Mouse (Mus musculus): ENCODE measurements around the gene Zkscan17. TPM values are rescaled to one million over a fixed set of nuclear protein-coding genes. Genes with fewer than 3 reads are reported as not detected.
A peak's percentile ranks its signal among the peaks of the same experiment; 100 is the strongest.

Zkscan17 gene
- polyA plus RNA-seq, 1 experiment from 2014 or later, result 23.8 TPM

GRCm38 (mm10) chr11:59540123-59540522, 13.6 kb upstream of the Zkscan17 start:
- no peaks in the 10 kb centered on the region for H3K9me3 ChIP-seq
- no peak for ATAC-seq (ENCODE audit: low FRiP score, low read depth)
- no peak overlapping the region for H3K9ac ChIP-seq
- H3K4me1 ChIP-seq, result no peaks in the 10 kb centered on the region
- WGBS, result 87% methylated on average over 3 of the region's 3 CpGs
- no peak overlapping the region for H3K4me3 ChIP-seq
- H3K4me2 ChIP-seq (replicated peaks), result no peak overlapping the region
- H3K36me3 ChIP-seq, result no peaks in the 10 kb centered on the region
- H3K27me3 ChIP-seq (replicated peaks), result no peaks in the 10 kb centered on the region
- no peak overlapping the region for H3K27ac ChIP-seq

- no peak overlapping the region for H3K4me2 ChIP-seq (replicated peaks)
- no peak overlapping the region for H3K9ac ChIP-seq
- no peak overlapping the region for H3K27ac ChIP-seq
- ATAC-seq (ENCODE audit: low FRiP score, low read depth), result no peak
- H3K27me3 ChIP-seq (replicated peaks), result no peaks in the 10 kb centered on the region
- H3K36me3 ChIP-seq, result no peaks in the 10 kb centered on the region
- H3K4me1 ChIP-seq, result no peaks in the 10 kb centered on the region
- H3K4me3 ChIP-seq, result no peak overlapping the region
- no peaks in the 10 kb centered on the region for H3K9me3 ChIP-seq
- 44% methylated on average over 11 of the region's 11 CpGs for WGBS
Observed at GRCm38 (mm10) chr11:59538387-59538786, 11.8 kb upstream of the Zkscan17 start.

- H3K9me3 ChIP-seq, result no peaks in the 10 kb centered on the region
- WGBS, result 76% methylated on average over 16 of the region's 16 CpGs
- no peaks in the 10 kb centered on the region for H3K36me3 ChIP-seq
- no peak overlapping the region for H3K9ac ChIP-seq
- no peak overlapping the region for H3K4me3 ChIP-seq
- ATAC-seq (ENCODE audit: low FRiP score, low read depth), result no peak
- no peak overlapping the region for H3K4me2 ChIP-seq (replicated peaks)
- no peak overlapping the region for H3K27ac ChIP-seq
- no peaks in the 10 kb centered on the region for H3K4me1 ChIP-seq
- no peaks in the 10 kb centered on the region for H3K27me3 ChIP-seq (replicated peaks)
Observed at GRCm38 (mm10) chr11:59537218-59538130, 10.9 kb upstream of the Zkscan17 start.

DNA sequence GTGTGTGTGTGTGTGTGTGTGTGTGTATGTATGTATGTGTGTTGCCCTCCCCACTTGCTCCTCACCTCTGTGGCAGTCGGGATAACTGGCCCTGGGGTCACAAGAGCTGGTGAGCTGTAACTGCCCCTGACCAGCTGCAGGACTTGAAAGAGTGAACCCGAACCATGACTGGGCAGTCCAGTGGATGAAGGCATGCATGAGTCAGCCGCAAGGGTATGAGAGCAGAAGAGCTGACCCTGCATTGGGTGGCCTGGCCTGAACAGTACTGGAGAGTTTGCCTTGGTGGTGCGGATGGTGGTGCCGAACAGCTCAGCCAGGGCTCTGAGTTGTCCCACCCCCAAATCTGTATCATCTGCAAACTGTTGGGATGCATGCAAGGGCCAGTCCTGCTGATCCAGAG, 5.0 kb upstream of the Zkscan17 start:
- WGBS, result 81% methylated on average over 5 of the region's 5 CpGs

GRCm38 (mm10) chr11:59530870-59531535, 4.5 kb upstream of the Zkscan17 start:
- no peak overlapping the region for H3K9ac ChIP-seq
- WGBS, result 73% methylated on average over 6 of the region's 6 CpGs

More for the DNA sequence above, 5.0 kb upstream of the Zkscan17 start:
- H3K27me3 ChIP-seq (replicated peaks), result no peaks in the 10 kb centered on the region
- H3K27ac ChIP-seq, result no peak overlapping the region
- no peak for ATAC-seq (ENCODE audit: low FRiP score, low read depth)
- H3K9me3 ChIP-seq, result no peaks in the 10 kb centered on the region
- peaks cover 11% of the 10 kb centered on the region for H3K4me1 ChIP-seq
- no peaks in the 10 kb centered on the region for H3K36me3 ChIP-seq
- H3K4me3 ChIP-seq, result no peak overlapping the region
- no peak overlapping the region for H3K9ac ChIP-seq
- H3K4me2 ChIP-seq (replicated peaks), result no peak overlapping the region

GRCm38 (mm10) chr11:59530221-59530620, 3.7 kb upstream of the Zkscan17 start:
- Histone ChIP-seq H3K27me3 (replicated peaks) (no peaks in the 10 kb centered on the region), H3K4me3 (no peak overlapping the region), H3K27ac (no peak overlapping the region), H3K4me2 (replicated peaks) (no peak overlapping the region), H3K36me3 (no peaks in the 10 kb centered on the region), H3K9ac (no peak overlapping the region), H3K4me1 (peaks cover 11% of the 10 kb centered on the region), H3K9me3 (no peaks in the 10 kb centered on the region)
- 88% methylated on average over 5 of the region's 5 CpGs for WGBS
- no peak for ATAC-seq (ENCODE audit: low FRiP score, low read depth)

More at GRCm38 (mm10) chr11:59530870-59531535, 4.5 kb upstream of the Zkscan17 start:
- no peaks in the 10 kb centered on the region for H3K36me3 ChIP-seq
- peak; percentile 41; the same call in 1 of the 2 replicates for ATAC-seq (ENCODE audit: low FRiP score, low read depth)
- H3K27me3 ChIP-seq (replicated peaks), result no peaks in the 10 kb centered on the region
- no peaks in the 10 kb centered on the region for H3K9me3 ChIP-seq
- no peak overlapping the region for H3K27ac ChIP-seq
- no peak overlapping the region for H3K4me3 ChIP-seq
- H3K4me2 ChIP-seq (replicated peaks), result no peak overlapping the region
- H3K4me1 ChIP-seq, result peaks cover 11% of the 10 kb centered on the region

GRCm38 (mm10) chr11:59525237-59525636, 1.3 kb downstream of the Zkscan17 start:
- no peak overlapping the region for H3K27ac ChIP-seq

DNA sequence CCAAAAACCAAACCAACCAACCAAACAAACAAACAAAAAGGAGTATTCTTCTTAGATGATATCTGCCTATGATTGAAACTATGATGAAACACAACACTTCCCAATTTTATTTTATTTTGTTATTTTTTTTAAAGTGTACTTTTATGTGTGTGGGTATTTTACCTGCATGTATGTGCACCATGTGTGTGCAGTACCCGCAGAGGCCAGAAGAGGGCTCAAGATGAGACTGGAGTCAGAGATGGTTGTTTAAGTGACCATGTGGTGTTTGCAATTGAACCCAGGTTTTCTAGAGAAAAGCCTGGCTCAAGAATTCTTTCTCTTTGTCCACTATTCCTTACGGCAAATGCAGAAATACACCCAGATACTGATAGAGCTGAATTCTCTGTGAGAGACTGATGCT, 2.4 kb downstream of the Zkscan17 start:
- no peak overlapping the region for H3K4me3 ChIP-seq
- no peaks in the 10 kb centered on the region for H3K36me3 ChIP-seq
- no peaks in the 10 kb centered on the region for H3K27me3 ChIP-seq (replicated peaks)
- H3K4me2 ChIP-seq (replicated peaks), result no peak overlapping the region
- no peak overlapping the region for H3K27ac ChIP-seq
- no peaks in the 10 kb centered on the region for H3K9me3 ChIP-seq
- no peak overlapping the region for H3K9ac ChIP-seq
- ATAC-seq (ENCODE audit: low FRiP score, low read depth), result no peak
- WGBS, result 97% methylated on average over 2 of the region's 2 CpGs
- no peaks in the 10 kb centered on the region for H3K4me1 ChIP-seq

More at GRCm38 (mm10) chr11:59525237-59525636, 1.3 kb downstream of the Zkscan17 start:
- no peak for ATAC-seq (ENCODE audit: low FRiP score, low read depth)
- Histone ChIP-seq H3K27me3 (replicated peaks) (no peaks in the 10 kb centered on the region), H3K4me2 (replicated peaks) (no peak overlapping the region), H3K4me1 (no peaks in the 10 kb centered on the region), H3K36me3 (no peaks in the 10 kb centered on the region), H3K4me3 (no peak overlapping the region), H3K9ac (no peak overlapping the region), H3K9me3 (no peaks in the 10 kb centered on the region)
- 10% methylated on average over 10 of the region's 10 CpGs for WGBS

DNA sequence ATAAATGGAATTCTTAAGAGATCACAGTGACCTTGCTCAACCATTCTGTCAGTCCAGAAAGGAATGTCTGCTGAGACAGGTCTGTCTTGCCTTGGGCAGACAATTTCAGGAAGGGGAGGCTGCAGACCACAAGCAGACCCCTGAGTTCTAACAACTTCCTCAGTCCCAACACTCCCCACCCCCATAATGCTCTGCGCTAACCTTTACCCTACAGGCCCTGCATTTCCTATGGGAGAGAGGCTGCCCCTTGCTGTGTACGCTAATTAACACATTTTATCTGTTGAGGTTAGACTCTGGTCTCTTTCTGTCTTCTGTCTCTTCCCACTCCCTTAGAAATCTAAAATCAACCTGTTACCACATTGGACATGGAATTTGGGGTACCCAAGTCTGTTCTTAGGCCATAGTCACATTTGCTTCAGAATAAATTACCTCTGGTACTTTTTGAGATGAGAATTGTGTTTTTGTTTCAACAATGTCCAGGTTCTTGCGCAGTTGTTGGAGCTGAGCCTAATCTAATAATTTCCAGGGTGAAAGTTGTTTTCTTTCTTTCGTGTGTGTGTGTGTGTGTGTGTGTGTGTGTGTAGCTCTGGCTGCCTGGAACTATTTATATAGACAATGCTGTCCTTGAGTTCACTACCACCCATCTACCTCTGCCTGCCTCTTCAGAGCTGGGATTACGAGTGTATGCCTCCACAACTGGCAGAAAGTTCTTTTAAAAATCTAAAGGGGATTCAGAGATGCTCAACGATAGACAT, 6.6 kb downstream of the Zkscan17 start:
- ATAC-seq (ENCODE audit: low FRiP score, low read depth), result no peak

DNA sequence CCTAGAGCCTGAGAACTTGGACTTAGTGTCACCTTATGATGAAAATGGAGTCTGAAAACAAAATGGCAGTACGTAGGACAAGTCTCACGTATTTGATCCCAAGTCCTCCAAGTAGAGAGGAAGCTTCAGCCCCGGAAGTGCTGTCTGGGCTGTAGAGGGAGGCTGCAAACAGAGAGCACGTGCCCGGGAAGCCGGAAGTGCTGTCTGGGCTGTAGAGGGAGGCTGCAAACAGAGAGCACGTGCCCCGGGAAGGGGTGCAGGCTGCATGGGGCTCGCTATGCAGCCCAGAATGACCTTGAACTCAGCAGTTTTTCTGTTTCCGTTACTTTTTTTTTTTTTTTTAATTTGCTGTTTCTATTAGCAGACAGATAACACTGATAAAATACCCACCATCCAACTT, 8.3 kb downstream of the Zkscan17 start:
- no peak overlapping the region for H3K9ac ChIP-seq
- 64% methylated on average over 10 of the region's 10 CpGs for WGBS
- ATAC-seq (ENCODE audit: low FRiP score, low read depth), result no peak
- H3K36me3 ChIP-seq, result no peaks in the 10 kb centered on the region
- no peak overlapping the region for H3K4me3 ChIP-seq
- no peaks in the 10 kb centered on the region for H3K9me3 ChIP-seq
- no peak overlapping the region for H3K27ac ChIP-seq
- H3K27me3 ChIP-seq (replicated peaks), result no peaks in the 10 kb centered on the region
- no peaks in the 10 kb centered on the region for H3K4me1 ChIP-seq
- no peak overlapping the region for H3K4me2 ChIP-seq (replicated peaks)

More for the DNA sequence above, 6.6 kb downstream of the Zkscan17 start:
- Histone ChIP-seq H3K4me1 (no peaks in the 10 kb centered on the region), H3K4me3 (no peak overlapping the region), H3K9me3 (no peaks in the 10 kb centered on the region), H3K27me3 (replicated peaks) (no peaks in the 10 kb centered on the region), H3K36me3 (no peaks in the 10 kb centered on the region), H3K9ac (no peak overlapping the region), H3K4me2 (replicated peaks) (no peak overlapping the region), H3K27ac (no peak overlapping the region)
- 80% methylated on average over 6 of the region's 6 CpGs for WGBS

GRCm38 (mm10) chr11:59517441-59517840, 9.1 kb downstream of the Zkscan17 start:
- 93% methylated on average over 1 of the region's 1 CpGs for whole genome bisulfite sequencing
- Histone ChIP-seq H3K27ac (no peak overlapping the region), H3K9me3 (no peaks in the 10 kb centered on the region), H3K9ac (no peak overlapping the region), H3K4me1 (no peaks in the 10 kb centered on the region), H3K4me2 (replicated peaks) (no peak overlapping the region), H3K27me3 (replicated peaks) (no peaks in the 10 kb centered on the region), H3K4me3 (no peak overlapping the region), H3K36me3 (no peaks in the 10 kb centered on the region)
- no peak for ATAC-seq (ENCODE audit: low FRiP score, low read depth)

DNA sequence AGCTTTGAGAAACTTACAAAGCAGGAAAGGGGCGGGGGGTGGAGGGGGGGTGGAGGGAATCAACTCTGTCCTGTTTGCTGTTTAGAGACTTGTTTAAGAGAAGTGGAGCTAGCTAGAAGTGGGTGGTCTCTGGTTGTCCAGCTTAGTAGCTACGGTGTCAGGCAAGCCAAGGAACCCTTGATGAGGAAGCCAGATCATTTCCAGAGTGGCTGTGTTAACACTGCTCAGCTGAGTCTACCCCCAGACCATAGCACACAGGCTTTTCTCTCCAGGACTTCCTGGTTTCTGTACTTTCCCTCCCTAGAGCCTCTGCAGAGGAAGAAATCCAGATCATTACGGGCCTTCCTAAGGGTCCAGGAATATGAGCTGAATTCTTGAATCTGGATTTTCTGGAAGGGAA, 11.8 kb downstream of the Zkscan17 start:
- Histone ChIP-seq H3K4me2 (replicated peaks) (no peak overlapping the region), H3K9me3 (no peaks in the 10 kb centered on the region), H3K4me3 (no peak overlapping the region), H3K36me3 (peaks cover 6% of the 10 kb centered on the region; the same call in 1 of the 2 replicates), H3K27ac (no peak overlapping the region), H3K27me3 (replicated peaks) (no peaks in the 10 kb centered on the region), H3K4me1 (no peaks in the 10 kb centered on the region), H3K9ac (no peak overlapping the region)
- WGBS, result 84% methylated on average over 3 of the region's 3 CpGs
- ATAC-seq (ENCODE audit: low FRiP score, low read depth), result no peak
